Mouse (Mus musculus): Measurements from ENCODE around the gene Dync1i1.

Gene Dync1i1

GRCm38 (mm10) chr6:5855526-5855925, 130.1 kb downstream of the Dync1i1 start:
- no peak for DNase-seq (ENCODE audit: low read depth, low spot score)

GRCm38 (mm10) chr6:5858371-5858770, 132.9 kb downstream of the Dync1i1 start:
- no peak for DNase-seq (ENCODE audit: low read depth, low spot score)

GRCm38 (mm10) chr6:5858901-5859598, 133.6 kb downstream of the Dync1i1 start:
- no peak for DNase-seq (ENCODE audit: low read depth, low spot score)

- DNase-seq (ENCODE audit: low read depth, low spot score), result no peak
Measured at GRCm38 (mm10) chr6:5859630-5860029, 134.2 kb downstream of the Dync1i1 start.

- DNase-seq (ENCODE audit: low read depth, low spot score), result no peak
Measured at GRCm38 (mm10) chr6:5866091-5866490, 140.7 kb downstream of the Dync1i1 start.

GRCm38 (mm10) chr6:5867221-5867620, 141.8 kb downstream of the Dync1i1 start:
- no peak for DNase-seq (ENCODE audit: low read depth, low spot score)

- no peak for DNase-seq (ENCODE audit: low read depth, low spot score)
Measured at GRCm38 (mm10) chr6:5871060-5871459, 145.6 kb downstream of the Dync1i1 start.

GRCm38 (mm10) chr6:5871581-5872298, 146.3 kb downstream of the Dync1i1 start:
- no peak for DNase-seq (ENCODE audit: low read depth, low spot score)

GRCm38 (mm10) chr6:5889341-5889740, 163.9 kb downstream of the Dync1i1 start:
- no peak for DNase-seq (ENCODE audit: low read depth, low spot score)

- no peak for DNase-seq (ENCODE audit: low read depth, low spot score)
Measured at GRCm38 (mm10) chr6:5911295-5911694, 185.9 kb downstream of the Dync1i1 start.

- DNase-seq (ENCODE audit: low read depth, low spot score), result no peak
Measured at GRCm38 (mm10) chr6:5915028-5915427, 189.6 kb downstream of the Dync1i1 start.

GRCm38 (mm10) chr6:5920670-5921069, 195.2 kb downstream of the Dync1i1 start:
- DNase-seq (ENCODE audit: low read depth, low spot score), result no peak

GRCm38 (mm10) chr6:5922676-5923075, 197.2 kb downstream of the Dync1i1 start:
- no peak for DNase-seq (ENCODE audit: low read depth, low spot score)

GRCm38 (mm10) chr6:5923148-5923547, 197.7 kb downstream of the Dync1i1 start:
- DNase-seq (ENCODE audit: low read depth, low spot score), result no peak

- DNase-seq (ENCODE audit: low read depth, low spot score), result no peak
Measured at GRCm38 (mm10) chr6:5930140-5930539, 204.7 kb downstream of the Dync1i1 start.

- DNase-seq (ENCODE audit: low read depth, low spot score), result peak; percentile 3
Measured at GRCm38 (mm10) chr6:5935587-5936353, 210.3 kb downstream of the Dync1i1 start.

GRCm38 (mm10) chr6:5949812-5950392, 224.5 kb downstream of the Dync1i1 start:
- DNase-seq (ENCODE audit: low read depth, low spot score), result no peak

- DNase-seq (ENCODE audit: low read depth, low spot score), result no peak
Measured at GRCm38 (mm10) chr6:5956316-5956913, 231.0 kb downstream of the Dync1i1 start.

GRCm38 (mm10) chr6:5960728-5961127, 235.3 kb downstream of the Dync1i1 start:
- no peak for DNase-seq (ENCODE audit: low read depth, low spot score)

- DNase-seq (ENCODE audit: low read depth, low spot score), result no peak
Measured at GRCm38 (mm10) chr6:5961960-5962359, 236.5 kb downstream of the Dync1i1 start.

- DNase-seq (ENCODE audit: low read depth, low spot score), result no peak
Measured at GRCm38 (mm10) chr6:5966376-5966775, 240.9 kb downstream of the Dync1i1 start.

Measured in skeletal muscle tissue, adult 2 months (tissue).